Comparison of ENCODE assay signal across 26 mouse cellular contexts in the genomic region with DNA sequence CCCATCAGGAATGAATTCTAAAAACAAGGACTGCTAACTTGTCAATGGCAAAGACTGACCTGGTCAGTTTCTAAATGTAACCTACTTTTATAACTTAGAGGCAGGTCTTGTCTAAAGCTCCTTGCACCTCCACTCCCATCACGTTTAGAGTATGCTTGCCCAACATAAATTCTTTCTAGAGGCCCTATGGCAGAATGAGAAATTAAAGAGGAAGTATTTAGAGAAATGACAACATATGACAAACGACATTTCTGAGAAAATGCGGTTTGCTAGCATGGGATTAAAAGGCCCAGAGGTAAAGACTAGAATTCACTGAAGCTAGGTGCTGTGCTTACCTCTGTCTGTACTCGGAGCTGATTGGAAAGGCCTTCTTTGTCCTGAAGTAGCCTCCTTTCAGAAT.
"Had no signal": no experiment of that assay in that cellular context is flagged by ENCODE, and none has a peak within 500 bp of the region (broad histone marks: within the 10 kb centered on the region; RNA-seq: fewer than 3 reads in every experiment).

No protein-coding gene starts in this region.

- ATAC-seq: hindbrain, embryonic 16.5 days; inflammation-experienced regulatory T-cells, adult 6 months; intestine, embryonic 15.5 days; intestine, postnatal 0 days had no signal

- H3K27ac ChIP-seq: heart, adult 2 months; heart, embryonic 13.5 days; heart, embryonic 15.5 days; hindbrain, embryonic 10.5 days; hindbrain, embryonic 12.5 days; hindbrain, embryonic 14.5 days; intestine, embryonic 15.5 days; layer of hippocampus, adult 2 months; left cerebral cortex, adult 2 months; limb, embryonic 10.5 days; limb, embryonic 12.5 days had no signal

- H3K4me3 ChIP-seq: gastrocnemius, adult 2 months; heart, adult 2 months; heart, embryonic 13.5 days; heart, embryonic 15.5 days; hindbrain, embryonic 10.5 days; hindbrain, embryonic 12.5 days; intestine, embryonic 15.5 days; layer of hippocampus, adult 2 months; left cerebral cortex, adult 2 months; limb, embryonic 10.5 days; limb, embryonic 12.5 days had no signal

- DNase-seq: gastrocnemius, adult 2 months; gastrocnemius, postnatal 10 days; gastrocnemius, postnatal 25 days; heart, adult 11 months; heart, adult 2 months; heart, postnatal 14 days; heart, postnatal 36 days; kidney, adult 18-20 months; kidney, adult 8-10 months; kidney, postnatal 10 days; kidney, postnatal 25 days; kidney, postnatal 4 days; liver had no signal
